Mouse (Mus musculus): ENCODE measurements around the gene Cfap73. TPM values are rescaled to one million over a fixed set of nuclear protein-coding genes. Genes with fewer than 3 reads are reported as not detected.

Gene Cfap73
- polyA plus RNA-seq (2014; fragmentation: Illumina TruSeq; extraction: RNeasy Lipid Tissue Mini Kit (QIAGEN cat#74804); ENCODE audit: low read depth, low replicate concordance): not detected

DNA sequence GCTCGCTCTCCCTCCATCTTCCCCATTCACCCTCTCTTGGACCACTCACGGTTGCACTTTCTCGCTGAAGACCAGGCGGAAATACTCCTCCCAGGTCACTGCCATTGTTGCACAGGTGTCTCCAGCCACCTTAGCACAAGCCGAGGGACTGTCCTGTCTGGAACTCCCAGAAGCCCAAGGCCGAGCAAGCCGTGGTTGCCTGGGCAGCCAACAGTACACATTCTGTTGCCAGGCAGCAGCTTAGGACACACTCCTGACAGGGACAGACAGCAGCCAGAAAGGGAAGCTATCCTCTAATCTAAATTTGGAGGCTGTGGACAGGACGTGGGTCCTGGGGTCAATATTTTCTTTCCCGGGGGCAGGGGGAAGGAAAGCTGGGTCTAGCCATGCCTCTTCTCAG lies at the start of gene Cfap73:
Gene Cfap73 (minus strand): TSS at position 105 of the 400 bp plus-strand sequence.

DNA sequence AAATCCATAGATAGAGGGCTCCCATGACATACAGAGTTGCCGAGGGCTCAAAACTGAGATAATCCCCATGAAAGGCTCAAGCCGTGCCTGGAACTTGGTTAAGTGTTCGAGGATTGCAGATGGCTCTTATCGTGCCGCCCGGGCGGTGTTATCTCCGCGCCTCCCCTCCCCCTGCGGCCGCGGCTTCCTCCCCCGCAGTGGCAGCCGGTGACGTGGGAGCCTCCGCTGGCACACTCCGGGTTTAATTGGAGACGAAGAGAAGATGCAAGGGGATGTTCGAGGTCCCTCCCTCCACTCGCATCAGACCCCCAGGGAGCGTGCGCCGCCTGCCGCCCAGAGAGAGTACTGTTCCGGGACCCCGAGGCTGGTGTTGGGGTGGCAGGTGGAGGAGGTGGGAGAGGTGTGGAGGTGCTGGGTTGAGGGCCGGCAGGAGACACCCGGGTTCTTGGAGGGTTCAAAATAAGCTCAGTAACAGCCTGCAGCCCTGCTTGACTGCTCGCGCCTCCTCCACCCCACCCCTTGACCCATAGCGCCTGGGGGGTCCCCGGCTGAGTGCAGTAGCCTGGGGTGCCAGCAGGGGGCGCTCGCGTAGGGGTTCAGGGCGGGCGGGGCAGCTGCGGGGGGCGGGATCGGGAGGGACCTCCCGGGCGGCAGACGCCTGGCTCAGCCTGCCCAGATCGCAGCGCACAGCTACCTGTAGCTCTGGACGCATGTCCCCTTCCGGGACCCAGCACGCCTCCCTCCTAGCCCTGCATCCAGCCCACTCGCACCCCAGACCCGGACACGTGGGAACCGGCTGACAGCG lies 14.7 kb upstream of the Cfap73 start, which contains the start of gene Rasal1:
Gene Rasal1 (plus strand): TSS at position 244 of the 805 bp plus-strand sequence.

DNA sequence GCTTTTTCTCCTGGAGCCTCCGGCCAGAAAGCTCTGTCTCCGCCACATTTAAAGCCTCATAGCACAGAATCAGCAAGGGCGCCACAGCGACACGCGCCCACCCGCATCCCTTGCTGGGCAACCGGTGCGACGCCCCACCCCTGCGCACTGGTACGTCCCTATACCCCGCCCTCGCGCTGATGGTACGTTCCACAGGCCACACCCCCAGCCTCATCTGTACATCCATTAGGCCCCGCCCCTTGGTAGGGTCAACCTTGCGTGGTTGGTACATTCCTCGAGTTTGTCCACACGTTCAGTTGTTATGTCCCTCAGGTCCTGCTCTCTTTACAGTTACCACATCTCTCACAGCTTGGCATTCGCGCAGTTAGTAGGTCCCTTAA lies 21.6 kb downstream of the Cfap73 start, which contains the start of the genes Rita1 and Ddx54:
Gene Rita1 (minus strand): TSS at position 148 of the 380 bp plus-strand sequence.
Gene Ddx54 (plus strand): TSS at position 298 of the 380 bp plus-strand sequence.

DNA sequence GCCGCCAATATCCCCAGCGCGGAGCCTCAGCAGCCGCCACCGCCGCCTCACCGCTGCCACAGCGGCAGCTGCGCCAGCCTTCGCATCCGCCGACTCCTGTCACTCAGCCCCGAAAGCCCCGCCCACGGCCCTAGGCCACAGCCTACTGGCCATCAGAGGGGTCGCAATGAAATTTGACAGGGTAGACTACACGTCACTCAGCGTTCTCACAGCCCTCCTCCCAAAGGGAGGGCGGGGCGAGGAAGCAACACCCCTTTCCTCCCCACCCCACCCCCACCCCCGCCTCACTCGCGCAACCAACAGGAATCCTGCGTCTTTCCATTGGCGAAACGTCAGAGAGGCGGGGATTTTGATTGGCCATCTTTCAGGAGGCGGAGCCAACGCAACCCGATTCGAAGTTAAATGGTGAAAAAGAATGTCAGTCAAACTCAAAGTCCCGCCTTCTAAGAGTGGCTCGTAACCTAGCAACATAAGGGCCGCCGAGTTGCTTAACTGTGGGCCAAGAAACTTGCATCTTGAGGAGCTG lies 45.4 kb downstream of the Cfap73 start, which contains the start of the genes Tpcn1 and Iqcd:
Gene Tpcn1 (minus strand): TSS at position 105 of the 526 bp plus-strand sequence.
Gene Iqcd (plus strand): TSS at position 448 of the 526 bp plus-strand sequence.

Other genes starting within 250 kb of the Cfap73 start
- gene Lhx5, start 202.5 kb downstream of the Cfap73 start, polyA plus RNA-seq (2014; fragmentation: Illumina TruSeq; extraction: RNeasy Lipid Tissue Mini Kit (QIAGEN cat#74804); ENCODE audit: low read depth, low replicate concordance): not detected
- not detected for gene Sdsl, start 161.4 kb downstream of the Cfap73 start, polyA plus RNA-seq (2014; fragmentation: Illumina TruSeq; extraction: RNeasy Lipid Tissue Mini Kit (QIAGEN cat#74804); ENCODE audit: low read depth, low replicate concordance)
- gene Sds, start 157.7 kb downstream of the Cfap73 start, polyA plus RNA-seq (2014; fragmentation: Illumina TruSeq; extraction: RNeasy Lipid Tissue Mini Kit (QIAGEN cat#74804); ENCODE audit: low read depth, low replicate concordance): not detected
- gene Plbd2, start 130.6 kb downstream of the Cfap73 start, polyA plus RNA-seq (2014; fragmentation: Illumina TruSeq; extraction: RNeasy Lipid Tissue Mini Kit (QIAGEN cat#74804); ENCODE audit: low read depth, low replicate concordance): 0.60 TPM
- gene Slc8b1, start 123.1 kb downstream of the Cfap73 start, polyA plus RNA-seq (2014; fragmentation: Illumina TruSeq; extraction: RNeasy Lipid Tissue Mini Kit (QIAGEN cat#74804); ENCODE audit: low read depth, low replicate concordance): 4.9 TPM
- gene Tpcn1, start 45.6 kb downstream of the Cfap73 start, polyA plus RNA-seq (2014; fragmentation: Illumina TruSeq; extraction: RNeasy Lipid Tissue Mini Kit (QIAGEN cat#74804); ENCODE audit: low read depth, low replicate concordance): 12.1 TPM
- 0.25 TPM for gene Iqcd, start 45.2 kb downstream of the Cfap73 start, polyA plus RNA-seq (2014; fragmentation: Illumina TruSeq; extraction: RNeasy Lipid Tissue Mini Kit (QIAGEN cat#74804); ENCODE audit: low read depth, low replicate concordance)
- not detected for gene Rita1, start 21.6 kb downstream of the Cfap73 start, polyA plus RNA-seq (2014; fragmentation: Illumina TruSeq; extraction: RNeasy Lipid Tissue Mini Kit (QIAGEN cat#74804); ENCODE audit: low read depth, low replicate concordance)
- gene Ddx54, start 21.5 kb downstream of the Cfap73 start, polyA plus RNA-seq (2014; fragmentation: Illumina TruSeq; extraction: RNeasy Lipid Tissue Mini Kit (QIAGEN cat#74804); ENCODE audit: low read depth, low replicate concordance): 0.73 TPM
- gene Rasal1, start 14.6 kb upstream of the Cfap73 start, polyA plus RNA-seq (2014; fragmentation: Illumina TruSeq; extraction: RNeasy Lipid Tissue Mini Kit (QIAGEN cat#74804); ENCODE audit: low read depth, low replicate concordance): not detected
- not detected for gene Dtx1, start 77.7 kb upstream of the Cfap73 start, polyA plus RNA-seq (2014; fragmentation: Illumina TruSeq; extraction: RNeasy Lipid Tissue Mini Kit (QIAGEN cat#74804); ENCODE audit: low read depth, low replicate concordance)
- 2.9 TPM for gene Oas2, start 115.6 kb upstream of the Cfap73 start, polyA plus RNA-seq (2014; fragmentation: Illumina TruSeq; extraction: RNeasy Lipid Tissue Mini Kit (QIAGEN cat#74804); ENCODE audit: low read depth, low replicate concordance)
- gene Oas3, start 143.4 kb upstream of the Cfap73 start, polyA plus RNA-seq (2014; fragmentation: Illumina TruSeq; extraction: RNeasy Lipid Tissue Mini Kit (QIAGEN cat#74804); ENCODE audit: low read depth, low replicate concordance): 4.9 TPM
- not detected for gene Oas1e, start 161.3 kb upstream of the Cfap73 start, polyA plus RNA-seq (2014; fragmentation: Illumina TruSeq; extraction: RNeasy Lipid Tissue Mini Kit (QIAGEN cat#74804); ENCODE audit: low read depth, low replicate concordance)
- 2.3 TPM for gene Oas1c, start 178.3 kb upstream of the Cfap73 start, polyA plus RNA-seq (2014; fragmentation: Illumina TruSeq; extraction: RNeasy Lipid Tissue Mini Kit (QIAGEN cat#74804); ENCODE audit: low read depth, low replicate concordance)
- gene Oas1f, start 213.1 kb upstream of the Cfap73 start, polyA plus RNA-seq (2014; fragmentation: Illumina TruSeq; extraction: RNeasy Lipid Tissue Mini Kit (QIAGEN cat#74804); ENCODE audit: low read depth, low replicate concordance): not detected
- gene Oas1h, start 227.2 kb upstream of the Cfap73 start, polyA plus RNA-seq (2014; fragmentation: Illumina TruSeq; extraction: RNeasy Lipid Tissue Mini Kit (QIAGEN cat#74804); ENCODE audit: low read depth, low replicate concordance): not detected

All from sigmoid colon, adult 10 weeks (tissue).